Mouse (Mus musculus) neural tube, embryonic 15.5 days (tissue): ENCODE measurements around the gene Igsf3. TPM values are rescaled to one million over a fixed set of nuclear protein-coding genes. Genes with fewer than 3 reads are reported as not detected.

Source experiments
- polyA plus RNA-seq: library from polyadenylated mRNA; unstranded; fragments of >200 nt; fragmentation: Nextera tagmentation; extraction: Ambion mirVana; gene quantifications from 2 replicates; pipeline ENCODE4 v1.2.1, GENCODE M21; 2015

The Igsf3 gene
- polyA plus RNA-seq, 1 experiment from 2014 or later: 89.7 TPM

Other genes with a start within 250 kb of the Igsf3 start
- gene Cd2, start 89.1 kb upstream of the Igsf3 start, polyA plus RNA-seq: 2.9 TPM in 1 of 2 replicates, not detected in the other
- gene Atp1a1, start 227.6 kb downstream of the Igsf3 start, polyA plus RNA-seq: 77.2 and 88.7 TPM in 2 replicates